Mouse (Mus musculus) embryonic facial prominence, embryonic 13.5 days (tissue): ENCODE measurements around the gene Thap8. TPM values are rescaled to one million over a fixed set of nuclear protein-coding genes. Genes with fewer than 3 reads are reported as not detected.

Experiments
- ATAC-seq: fragments of 200-750 bp; cut with Nextera tagmentation; 2 replicates; pipeline ENCODE4 v1.8.0; 2017; ENCODE audit warnings: low read depth; ENCODE audit not compliant: insufficient number of reproducible peaks, insufficient read depth, low FRiP score, low TSS enrichment
- H3K27ac ChIP-seq: fragments of 300-500 bp; sonication (generic); 2 replicates; pipeline ENCODE4 v1.5.1; 2015; ENCODE audit warnings: moderate library complexity, mild to moderate bottlenecking, inconsistent platforms
- H3K27me3 ChIP-seq: fragments of 300-500 bp; sonication (generic); 2 replicates; pipeline ENCODE4 v1.6.1; 2015; ENCODE audit warnings: mild to moderate bottlenecking, inconsistent platforms
- H3K36me3 ChIP-seq: fragments of 300-500 bp; sonication (generic); 2 replicates; pipeline ENCODE4 v1.6.1; 2015; ENCODE audit warnings: mild to moderate bottlenecking, inconsistent platforms
- H3K4me1 ChIP-seq: fragments of 300-500 bp; sonication (generic); 2 replicates; pipeline ENCODE4 v1.6.1; 2015; ENCODE audit warnings: inconsistent platforms
- H3K4me2 ChIP-seq: fragments of 300-500 bp; sonication (generic); 2 replicates; pipeline ENCODE4 v1.6.1; 2015; ENCODE audit warnings: moderate library complexity, mild to moderate bottlenecking, inconsistent platforms
- H3K4me3 ChIP-seq: fragments of 300-500 bp; sonication (generic); 2 replicates; pipeline ENCODE4 v1.5.1; 2015; ENCODE audit warnings: mild to moderate bottlenecking, inconsistent platforms
- H3K9ac ChIP-seq: fragments of 300-500 bp; sonication (generic); 2 replicates; pipeline ENCODE4 v1.6.1; 2015; ENCODE audit warnings: mild to moderate bottlenecking, inconsistent platforms
- H3K9me3 ChIP-seq: fragments of 300-500 bp; sonication (generic); 2 replicates; pipeline ENCODE4 v1.6.1; 2016; ENCODE audit warnings: inconsistent platforms
- WGBS: fragments of 180-500 bp; shearing (Covaris S2); methylation state at CpG from one replicate; pipeline ENCODE4 v1.1.7; 2015; ENCODE audit warnings: mixed read lengths; 5-methylcytosine and 5-hydroxymethylcytosine counted together
- polyA plus RNA-seq: library from polyadenylated mRNA; unstranded; fragments of >200 nt; fragmentation: Nextera tagmentation; extraction: Ambion mirVana; gene quantifications from 2 replicates; pipeline ENCODE4 v1.2.1, GENCODE M21; 2015

Thap8 gene
- polyA plus RNA-seq, 1 experiment from 2014 or later = 0.15 TPM

DNA sequence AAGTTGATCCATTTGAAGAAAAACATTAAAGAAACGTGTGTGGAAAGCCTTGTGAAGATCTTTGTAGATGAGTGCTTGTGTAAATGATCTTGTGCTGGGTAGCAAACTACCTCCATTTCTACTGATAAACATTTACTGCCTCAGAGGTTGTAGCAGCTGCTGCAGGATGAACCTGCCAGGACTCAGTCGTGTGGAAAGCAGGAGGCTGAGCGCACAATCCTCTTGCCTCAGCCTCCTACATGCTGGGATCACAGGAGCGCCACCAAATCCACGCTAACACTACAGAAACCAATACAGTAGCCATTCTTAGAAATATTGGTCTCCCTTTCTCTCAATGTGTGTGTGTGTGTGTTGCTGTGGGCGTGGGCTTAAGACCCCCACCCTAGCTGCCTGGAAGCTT is 8.2 kb downstream of the Thap8 start:
- no peaks in the 10 kb centered on the region for H3K9me3 ChIP-seq
- no peaks in the 10 kb centered on the region for H3K36me3 ChIP-seq
- no peak overlapping the region for H3K9ac ChIP-seq
- no peak overlapping the region for H3K27ac ChIP-seq
- no peak overlapping the region for H3K4me2 ChIP-seq
- H3K27me3 ChIP-seq = 0 out of 2 replicates have a peak, but pooled peaks cover 3% of the 10 kb centered on the region
- 75% methylated on average over 6 of the region's 6 CpGs for WGBS
- no peak overlapping the region for H3K4me3 ChIP-seq
- H3K4me1 ChIP-seq = peaks cover 11% of the 10 kb centered on the region
- ATAC-seq = no peak

GRCm38 (mm10) chr7:30289071-30289713 is 9.3 kb downstream of the Thap8 start:
- peaks cover 18% of the 10 kb centered on the region for H3K4me1 ChIP-seq
- no peaks in the 10 kb centered on the region for H3K9me3 ChIP-seq
- 55% methylated on average over 7 of the region's 7 CpGs for WGBS
- H3K4me2 ChIP-seq = no peak overlapping the region
- no peak for ATAC-seq
- peaks cover 9% of the 10 kb centered on the region; the same call in 1 of the 2 replicates for H3K36me3 ChIP-seq
- H3K27me3 ChIP-seq = 0 out of 2 replicates have a peak, but pooled peaks cover 3% of the 10 kb centered on the region
- H3K27ac ChIP-seq = no peak overlapping the region
- H3K4me3 ChIP-seq = no peak overlapping the region
- H3K9ac ChIP-seq = no peak overlapping the region; the same call in 1 of the 2 replicates

GRCm38 (mm10) chr7:30289714-30290399 is 10.0 kb downstream of the Thap8 start:
- 38% methylated on average over 10 of the region's 10 CpGs for WGBS
- Histone ChIP-seq H3K27ac (no peak overlapping the region), H3K4me3 (no peak overlapping the region), H3K4me1 (peaks cover 18% of the 10 kb centered on the region), H3K4me2 (no peak overlapping the region), H3K27me3 (0 out of 2 replicates have a peak, but pooled peaks cover 3% of the 10 kb centered on the region), H3K9ac (peak overlapping the region; percentile 17; the same call in 1 of the 2 replicates), H3K36me3 (peaks cover 14% of the 10 kb centered on the region), H3K9me3 (no peaks in the 10 kb centered on the region)
- ATAC-seq = no peak

- 0 out of 2 replicates have a peak, but pooled peaks cover 3% of the 10 kb centered on the region for H3K27me3 ChIP-seq
- H3K9ac ChIP-seq = peak within 1 kb of the TSS; percentile 93
- peak within 1 kb of the TSS; percentile 66 for H3K27ac ChIP-seq
- H3K4me2 ChIP-seq = peak within 1 kb of the TSS; percentile 89
- peaks cover 29% of the 10 kb centered on the region for H3K36me3 ChIP-seq
- no peaks in the 10 kb centered on the region for H3K9me3 ChIP-seq
- peaks cover 18% of the 10 kb centered on the region for H3K4me1 ChIP-seq
- WGBS = 7% methylated on average over 35 of the region's 35 CpGs
- ATAC-seq = peak; percentile 78
- peak within 1 kb of the TSS; percentile 81 for H3K4me3 ChIP-seq
These were observed 11.6 kb downstream of the Thap8 start, which contains the start of gene Clip3 for GRCm38 (mm10) chr7:30291215-30292131. Gene Clip3, plus strand, starts transcription at chr7:30291728.

GRCm38 (mm10) chr7:30293795-30294194 is 13.9 kb downstream of the Thap8 start:
- Histone ChIP-seq H3K27ac (no peak overlapping the region), H3K4me2 (0 out of 2 replicates have a peak overlapping the region, but pooled peaks have one; percentile 1), H3K4me3 (no peak overlapping the region), H3K9ac (no peak overlapping the region), H3K36me3 (peaks cover 53% of the 10 kb centered on the region), H3K9me3 (no peaks in the 10 kb centered on the region), H3K27me3 (0 out of 2 replicates have a peak, but pooled peaks cover 2% of the 10 kb centered on the region), H3K4me1 (peaks cover 18% of the 10 kb centered on the region)
- ATAC-seq = no peak
- WGBS = 78% methylated on average over 13 of the region's 13 CpGs

GRCm38 (mm10) chr7:30294296-30294695 is 14.4 kb downstream of the Thap8 start:
- Histone ChIP-seq H3K27me3 (no peaks in the 10 kb centered on the region), H3K9ac (no peak overlapping the region), H3K4me1 (peaks cover 18% of the 10 kb centered on the region), H3K4me3 (no peak overlapping the region), H3K9me3 (no peaks in the 10 kb centered on the region), H3K4me2 (no peak overlapping the region), H3K36me3 (peaks cover 58% of the 10 kb centered on the region), H3K27ac (no peak overlapping the region)
- ATAC-seq = no peak
- WGBS = 88% methylated on average over 5 of the region's 5 CpGs

DNA sequence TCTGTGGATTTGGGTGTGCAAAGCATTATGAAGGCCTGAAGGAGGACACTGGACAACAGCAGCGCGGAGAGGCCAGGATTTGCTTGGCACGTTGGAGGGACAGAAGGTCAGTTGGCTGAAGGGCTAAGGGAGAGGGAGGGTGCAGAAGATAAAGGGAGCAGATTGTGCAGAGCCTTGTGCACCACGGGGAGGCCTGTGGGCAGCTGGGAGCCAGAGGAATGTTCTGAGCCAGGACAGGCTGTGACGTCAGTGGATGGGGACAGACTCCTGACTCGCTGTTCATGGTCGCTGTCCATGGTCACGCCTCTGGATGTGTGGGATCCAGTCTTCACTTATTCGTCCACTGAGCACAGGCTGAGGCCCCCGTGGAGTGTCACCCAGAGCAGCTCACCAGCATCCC is 15.2 kb downstream of the Thap8 start:
- H3K4me2 ChIP-seq = no peak overlapping the region
- no peak overlapping the region; the same call in 1 of the 2 replicates for H3K9ac ChIP-seq
- no peaks in the 10 kb centered on the region for H3K9me3 ChIP-seq
- no peak for ATAC-seq
- no peaks in the 10 kb centered on the region for H3K27me3 ChIP-seq
- WGBS = 65% methylated on average over 10 of the region's 10 CpGs
- no peak overlapping the region for H3K27ac ChIP-seq
- H3K4me3 ChIP-seq = no peak overlapping the region
- peaks cover 66% of the 10 kb centered on the region for H3K36me3 ChIP-seq
- peaks cover 18% of the 10 kb centered on the region for H3K4me1 ChIP-seq

DNA sequence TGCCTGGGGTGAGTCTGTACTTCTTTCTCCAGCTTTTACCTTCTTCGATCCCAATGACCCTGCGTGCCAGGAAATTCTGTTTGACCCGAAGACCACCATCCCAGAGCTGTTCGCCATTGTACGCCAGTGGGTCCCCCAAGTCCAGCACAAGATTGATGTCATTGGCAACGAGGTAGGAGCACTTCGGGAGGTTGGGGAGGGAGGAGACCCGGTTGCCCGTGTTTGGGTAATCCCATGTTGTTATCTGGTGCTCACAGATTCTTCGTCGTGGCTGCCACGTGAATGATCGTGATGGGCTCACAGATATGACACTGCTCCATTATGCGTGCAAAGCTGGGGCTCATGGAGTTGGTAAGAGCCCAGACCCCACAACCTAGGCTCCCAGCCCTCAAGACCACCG is 16.9 kb downstream of the Thap8 start:
- Histone ChIP-seq H3K4me3 (no peak overlapping the region), H3K27me3 (no peaks in the 10 kb centered on the region), H3K4me1 (peaks cover 18% of the 10 kb centered on the region), H3K36me3 (peaks cover 81% of the 10 kb centered on the region), H3K27ac (no peak overlapping the region), H3K9ac (no peak overlapping the region), H3K4me2 (no peak overlapping the region), H3K9me3 (no peaks in the 10 kb centered on the region)
- WGBS = 92% methylated on average over 15 of the region's 15 CpGs
- no peak for ATAC-seq

DNA sequence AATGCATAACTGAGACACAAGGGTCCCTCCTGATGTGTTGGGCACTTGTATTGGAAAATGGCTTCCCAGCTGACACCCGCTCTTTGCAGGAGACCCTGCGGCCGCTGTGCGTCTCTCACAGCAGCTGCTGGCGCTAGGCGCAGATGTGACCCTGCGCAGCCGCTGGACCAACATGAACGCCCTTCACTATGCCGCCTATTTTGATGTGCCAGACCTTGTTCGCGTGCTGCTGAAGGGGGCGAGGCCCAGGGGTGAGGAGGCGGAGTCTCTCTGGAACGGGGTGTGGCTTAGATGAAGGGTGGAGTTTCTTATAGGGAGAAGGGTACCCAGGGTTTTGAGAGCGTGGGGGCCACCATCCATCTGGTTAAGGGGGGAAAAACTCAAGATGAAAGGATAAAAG is 17.4 kb downstream of the Thap8 start:
- Histone ChIP-seq H3K4me3 (no peak overlapping the region), H3K4me2 (no peak overlapping the region), H3K27ac (no peak overlapping the region), H3K36me3 (peaks cover 85% of the 10 kb centered on the region), H3K9ac (no peak overlapping the region), H3K9me3 (no peaks in the 10 kb centered on the region), H3K27me3 (no peaks in the 10 kb centered on the region), H3K4me1 (peaks cover 14% of the 10 kb centered on the region)
- ATAC-seq = no peak
- 85% methylated on average over 16 of the region's 16 CpGs for WGBS

DNA sequence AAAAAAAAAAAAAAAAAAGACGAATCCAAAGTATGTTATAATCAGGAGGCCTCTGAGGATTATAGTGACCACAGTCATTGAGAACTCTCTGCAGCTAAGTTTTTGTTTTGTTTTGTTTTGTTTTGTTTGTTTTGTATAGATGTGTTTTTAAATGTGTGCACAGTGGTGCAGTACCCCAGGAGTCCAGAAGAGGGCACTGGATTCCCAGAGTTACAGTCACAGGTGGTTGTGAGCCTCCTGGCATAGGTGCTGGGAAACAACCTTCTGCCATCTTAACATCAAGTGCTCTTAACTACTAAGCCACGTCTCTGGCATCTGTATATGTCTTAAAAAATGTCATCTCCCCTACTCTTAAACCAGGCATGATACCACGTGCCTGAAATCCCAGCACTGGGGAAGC is 21.0 kb downstream of the Thap8 start:
- no peak overlapping the region for H3K4me2 ChIP-seq
- H3K4me1 ChIP-seq = no peaks in the 10 kb centered on the region
- no peak overlapping the region for H3K4me3 ChIP-seq
- H3K27me3 ChIP-seq = no peaks in the 10 kb centered on the region
- H3K9me3 ChIP-seq = no peaks in the 10 kb centered on the region
- H3K9ac ChIP-seq = no peak overlapping the region
- H3K27ac ChIP-seq = no peak overlapping the region
- no peak for ATAC-seq
- H3K36me3 ChIP-seq = peaks cover 89% of the 10 kb centered on the region
- 49% methylated on average over 3 of the region's 3 CpGs for WGBS

DNA sequence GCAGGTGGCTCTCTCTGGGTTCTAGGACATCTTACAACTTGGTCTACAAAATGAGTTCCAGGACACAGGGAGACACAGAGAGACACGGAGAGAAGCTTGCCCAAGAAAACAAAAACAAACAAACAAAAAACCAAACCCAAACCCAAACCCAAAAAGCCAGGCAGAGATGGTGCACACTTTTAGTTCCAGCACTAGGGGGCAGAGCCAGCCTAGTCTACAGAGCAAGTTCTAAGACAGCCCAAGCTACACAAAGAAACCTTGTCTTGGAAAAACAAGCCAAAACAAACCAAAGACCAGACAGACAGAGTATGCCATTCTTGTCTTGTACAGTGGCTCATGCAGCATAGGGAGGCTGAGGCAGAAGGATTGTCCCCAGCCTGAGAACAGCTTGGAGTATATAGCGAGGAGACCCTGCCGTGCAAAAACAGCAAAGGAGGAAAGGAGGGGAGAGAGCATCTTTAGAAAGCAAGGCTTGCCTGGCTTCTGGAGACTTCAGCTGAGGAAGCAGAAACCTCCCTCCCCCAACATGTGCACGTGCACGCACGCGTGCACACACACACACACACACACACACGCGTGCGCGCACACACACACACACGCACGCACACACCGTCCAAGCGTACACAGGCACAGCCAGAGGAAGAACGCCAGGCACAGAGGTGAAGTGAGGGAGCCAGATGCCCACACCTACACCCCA is 26.3 kb downstream of the Thap8 start:
- WGBS = 89% methylated on average over 16 of the region's 16 CpGs
- H3K36me3 ChIP-seq = peaks cover 59% of the 10 kb centered on the region
- no peak overlapping the region for H3K4me3 ChIP-seq
- no peaks in the 10 kb centered on the region for H3K9me3 ChIP-seq
- no peak for ATAC-seq
- no peak overlapping the region for H3K4me2 ChIP-seq
- peaks cover 21% of the 10 kb centered on the region for H3K4me1 ChIP-seq
- H3K27ac ChIP-seq = no peak overlapping the region
- no peak overlapping the region for H3K9ac ChIP-seq
- H3K27me3 ChIP-seq = no peaks in the 10 kb centered on the region
